Comparison of ENCODE assay signal across 10 mouse cellular contexts in the genomic region with DNA sequence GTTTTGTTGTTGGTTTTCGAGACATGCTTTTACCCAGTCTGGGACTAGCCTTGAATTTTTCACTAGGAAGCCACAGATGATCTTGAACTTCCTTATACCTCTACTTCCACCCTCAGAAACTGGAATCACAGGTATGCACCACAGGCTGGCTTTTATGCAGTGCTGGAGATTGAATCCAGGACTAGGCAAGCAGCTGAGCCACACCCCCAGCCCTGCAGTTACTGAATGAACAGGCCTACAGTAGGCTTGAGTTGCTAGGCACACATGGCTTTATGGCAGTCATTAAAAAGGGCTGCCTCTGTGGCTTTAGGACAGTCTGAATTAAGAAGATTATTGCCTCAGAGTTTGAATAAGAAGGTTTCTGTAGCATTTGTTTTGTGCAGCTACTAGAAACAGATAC. TPM values are rescaled to one million over a fixed set of nuclear protein-coding genes. Genes with fewer than 3 reads are reported as not detected.
"Had no signal": no experiment of that assay in that cellular context is flagged by ENCODE, and none has a peak within 500 bp of the region (broad histone marks: within the 10 kb centered on the region; RNA-seq: fewer than 3 reads in every experiment).

No protein-coding gene starts in this region.

- H3K4me2 ChIP-seq: kidney, embryonic 15.5 days; neural tube, embryonic 13.5 days had no signal

- H3K27me3 ChIP-seq: kidney, embryonic 15.5 days; neural tube, embryonic 13.5 days had no signal

- H3K36me3 ChIP-seq: kidney, embryonic 15.5 days; neural tube, embryonic 13.5 days had no signal

- H3K4me1 ChIP-seq: kidney, embryonic 15.5 days had no signal

- H3K9me3 ChIP-seq: kidney, embryonic 15.5 days; neural tube, embryonic 13.5 days had no signal

- H3K27ac ChIP-seq: kidney, embryonic 15.5 days; liver, embryonic 14.5 days; neural tube, embryonic 13.5 days had no signal

- DNase-seq: layer of hippocampus, adult 9-11 months; layer of hippocampus, postnatal 36 days; lung, adult 18-20 months; midbrain, embryonic 14.5 days; right cerebral cortex, postnatal 14 days; thymus, postnatal 4 days had no signal

- H3K9ac ChIP-seq: kidney, embryonic 15.5 days; liver, embryonic 14.5 days; neural tube, embryonic 13.5 days had no signal

- H3K4me3 ChIP-seq: kidney, embryonic 15.5 days; neural tube, embryonic 13.5 days had no signal

RNA-seq across cellular contexts. Expression of a gene that starts 7.3 kb away (rescaled TPM):
- polyA plus RNA-seq: liver, embryonic 14.5 days; spleen, adult 2 months had no signal
